Mouse (Mus musculus): ENCODE results near the gene Grpr.

DNA sequence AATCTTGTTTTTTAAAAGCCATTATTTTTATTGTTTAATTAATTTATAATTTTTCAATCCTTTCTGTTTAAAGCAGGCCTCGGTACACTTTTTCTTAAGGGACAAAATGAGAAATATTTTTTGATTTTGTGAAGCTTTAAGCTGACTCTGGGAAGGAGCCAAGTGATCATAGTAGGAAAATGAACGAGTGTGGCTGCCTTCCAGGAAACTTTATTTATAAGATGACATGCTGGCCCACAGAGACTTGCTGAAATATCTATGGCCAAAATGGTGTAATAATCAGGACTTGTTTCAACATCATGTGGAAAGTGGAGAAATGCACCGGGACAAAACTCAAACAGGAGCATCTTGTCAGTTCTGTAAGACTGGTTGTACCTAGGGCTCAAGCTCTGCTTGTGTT lies 11.0 kb upstream of the Grpr start:
- TF ChIP-seq POLR2A (IDR thresholded peaks at IDR 0.05; ENCODE audit: extremely low read depth, insufficient read depth, low read length) = no peak
- no peak for TF ChIP-seq CTCF (IDR thresholded peaks at IDR 0.05; ENCODE audit: extremely low read depth, insufficient read depth, low read length)
